Comparison of ENCODE assay signal across 26 mouse cellular contexts in genomic region chr15:51631881-51632280, GRCm38 (mm10).
"Had no signal": no experiment of that assay in that cellular context is flagged by ENCODE, and none has a peak within 500 bp of the region (broad histone marks: within the 10 kb centered on the region; RNA-seq: fewer than 3 reads in every experiment).

No protein-coding gene starts in this region.

- DNase-seq: gastrocnemius, postnatal 14 days; gastrocnemius, postnatal 36 days; heart, adult 11 months; heart, adult 2 months; heart, postnatal 4 days; kidney, adult 18-20 months; kidney, adult 8-10 months; kidney, postnatal 10 days; kidney, postnatal 25 days; layer of hippocampus, adult 9-11 months; layer of hippocampus, postnatal 36 days; left cerebral cortex, postnatal 4 days; liver; liver, embryonic 13.5 days had no signal

- H3K9me3 ChIP-seq: heart, embryonic 13.5 days; heart, embryonic 15.5 days; hindbrain, embryonic 10.5 days; hindbrain, embryonic 12.5 days; intestine, embryonic 15.5 days; limb, embryonic 13.5 days; liver, embryonic 13.5 days had no signal

- H3K4me2 ChIP-seq: heart, embryonic 11.5 days; heart, embryonic 13.5 days; heart, embryonic 15.5 days; hindbrain, embryonic 12.5 days; hindbrain, embryonic 14.5 days; intestine, embryonic 15.5 days; limb, embryonic 13.5 days; liver, embryonic 11.5 days; liver, embryonic 13.5 days had no signal

- H3K9ac ChIP-seq: heart, embryonic 13.5 days; heart, embryonic 15.5 days; hindbrain, embryonic 12.5 days; hindbrain, embryonic 14.5 days; intestine, embryonic 15.5 days; limb, embryonic 13.5 days; liver, embryonic 13.5 days had no signal

- H3K27ac ChIP-seq: heart, adult 2 months; heart, embryonic 13.5 days; heart, embryonic 15.5 days; hindbrain, embryonic 10.5 days; hindbrain, embryonic 12.5 days; hindbrain, embryonic 14.5 days; intestine, embryonic 15.5 days; limb, embryonic 13.5 days; liver, embryonic 13.5 days had no signal

- ATAC-seq: hindbrain, embryonic 16.5 days; inflammation-experienced regulatory T-cells, adult 6 months; intestine, embryonic 15.5 days; intestine, postnatal 0 days had no signal

- H3K36me3 ChIP-seq: heart, embryonic 13.5 days; heart, embryonic 15.5 days; hindbrain, embryonic 10.5 days; hindbrain, embryonic 12.5 days; intestine, embryonic 15.5 days; limb, embryonic 13.5 days; liver, embryonic 13.5 days had no signal

- H3K27me3 ChIP-seq: heart, embryonic 15.5 days; hindbrain, embryonic 12.5 days; intestine, embryonic 15.5 days; liver, embryonic 13.5 days had no signal

- H3K4me1 ChIP-seq: heart, embryonic 13.5 days; heart, embryonic 15.5 days; intestine, embryonic 15.5 days; liver, embryonic 13.5 days had no signal

- H3K4me3 ChIP-seq: heart, adult 2 months; heart, embryonic 13.5 days; heart, embryonic 15.5 days; hindbrain, embryonic 10.5 days; hindbrain, embryonic 12.5 days; intestine, embryonic 15.5 days; limb, embryonic 13.5 days; liver, embryonic 13.5 days had no signal
